Comparison of ENCODE assay signal across 17 mouse cellular contexts in the genomic region with DNA sequence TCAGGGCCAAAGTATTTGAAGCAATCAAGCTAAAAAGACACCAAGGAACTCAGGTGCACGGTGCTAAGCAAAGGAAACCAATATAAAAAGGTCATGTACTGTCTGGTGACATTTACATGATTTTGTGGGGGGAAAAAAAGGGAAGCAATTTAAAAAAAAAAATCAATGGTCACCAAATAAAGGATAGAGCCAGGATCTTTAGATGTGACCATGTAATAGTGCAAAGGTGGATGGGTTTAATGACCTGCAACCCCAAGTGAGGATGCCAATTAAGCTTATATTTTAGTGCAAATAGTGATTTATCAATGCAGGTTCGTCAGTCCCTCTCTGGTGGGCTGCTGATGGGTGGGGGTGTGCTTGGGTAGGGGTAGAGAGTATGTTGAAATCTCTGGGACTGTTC.
"Had no signal": no experiment of that assay in that cellular context is flagged by ENCODE, and none has a peak within 500 bp of the region (broad histone marks: within the 10 kb centered on the region; RNA-seq: fewer than 3 reads in every experiment).

No protein-coding gene starts in this region.

- DNase-seq: left cerebral cortex, postnatal 4 days; liver, embryonic 13.5 days; lung, adult 2 months; lung, postnatal 14 days; lung, postnatal 4 days; retina, postnatal 1 day; right cerebral cortex, postnatal 25 days; spleen, adult 18-20 months; thymus, postnatal 25 days had no signal

- H3K9ac ChIP-seq: limb, embryonic 12.5 days; limb, embryonic 15.5 days; liver, embryonic 13.5 days; midbrain, embryonic 13.5 days; neural tube, embryonic 13.5 days; stomach, embryonic 15.5 days had no signal

- H3K27ac ChIP-seq: kidney, postnatal 0 days; limb, embryonic 12.5 days; limb, embryonic 15.5 days; liver, embryonic 13.5 days; midbrain, embryonic 13.5 days; neural tube, embryonic 13.5 days; stomach, embryonic 15.5 days had no signal

- H3K4me1 ChIP-seq: limb, embryonic 12.5 days; limb, embryonic 15.5 days; neural tube, embryonic 13.5 days; stomach, embryonic 15.5 days had no signal

- H3K4me2 ChIP-seq: limb, embryonic 12.5 days; limb, embryonic 15.5 days; liver, embryonic 13.5 days; midbrain, embryonic 13.5 days; neural tube, embryonic 13.5 days; stomach, embryonic 15.5 days had no signal

- H3K4me3 ChIP-seq: limb, embryonic 12.5 days; limb, embryonic 15.5 days; liver, embryonic 13.5 days; midbrain, embryonic 13.5 days; myocyte; neural tube, embryonic 13.5 days; stomach, embryonic 15.5 days had no signal

- H3K9me3 ChIP-seq: limb, embryonic 12.5 days; limb, embryonic 15.5 days; liver, embryonic 13.5 days; midbrain, embryonic 13.5 days; neural tube, embryonic 13.5 days; stomach, embryonic 15.5 days had no signal

- H3K27me3 ChIP-seq: limb, embryonic 12.5 days; limb, embryonic 15.5 days; liver, embryonic 13.5 days; midbrain, embryonic 13.5 days; neural tube, embryonic 13.5 days; stomach, embryonic 15.5 days had no signal

- ATAC-seq: midbrain, embryonic 13.5 days; midbrain, embryonic 16.5 days had no signal
